Mouse (Mus musculus) adrenal gland, adult (tissue): ENCODE results near the gene Eif4h.
"Not testable (repeated sequence)": the region's sequence is repeated elsewhere in the genome, so short reads cannot be mapped to it uniquely, and the experiment has no call there.

Experiments
- DNase-seq, 2 experiments: peaks; one replicate each; pipeline ENCODE4 v3.0.0; 2022 to 2023; ENCODE audit warnings: low spot score in 1 of 2; ENCODE audit not compliant: inconsistent age in 2 of 2

The Eif4h gene

DNA sequence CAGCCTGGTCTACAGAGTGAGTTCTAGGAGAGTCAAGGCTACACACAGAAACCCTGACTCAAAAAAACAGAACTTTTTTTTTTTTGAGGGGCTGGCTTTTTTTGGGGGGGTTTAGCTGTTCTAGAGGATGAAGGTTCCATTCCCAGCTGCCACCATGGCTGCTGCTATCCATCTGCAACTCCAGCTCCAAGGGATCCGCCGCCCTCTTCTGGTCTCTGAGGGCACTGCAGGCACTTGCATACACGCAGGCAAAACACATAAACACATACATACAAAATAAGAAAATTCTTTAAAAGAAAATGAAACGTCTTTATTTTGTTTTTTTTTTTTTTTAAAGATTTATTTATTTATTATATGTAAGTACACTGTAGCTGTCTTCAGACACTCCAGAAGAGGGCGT lies 11.6 kb upstream of the Eif4h start:
- DNase-seq = peak; percentile 57 to 83

DNA sequence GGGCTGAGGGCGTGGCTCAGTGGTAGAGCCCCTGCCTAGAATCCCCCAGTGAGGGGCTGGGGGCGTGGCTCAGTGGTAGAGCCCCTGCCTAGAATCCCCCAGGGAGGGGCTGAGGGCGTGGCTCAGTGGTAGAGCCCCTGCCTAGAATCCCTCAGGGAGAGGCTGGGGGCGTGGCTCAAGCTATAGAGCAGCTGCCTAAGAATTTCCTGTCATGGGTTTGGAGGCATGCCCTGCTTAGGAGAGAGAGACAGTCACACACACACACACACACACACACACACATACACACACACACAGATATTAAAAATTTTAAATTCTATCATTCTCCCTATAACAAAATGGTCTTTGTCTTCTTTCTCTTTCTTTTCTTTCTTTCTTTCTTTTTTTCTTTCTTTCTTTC lies 9.7 kb upstream of the Eif4h start:
- DNase-seq = not testable (repeated sequence)

DNA sequence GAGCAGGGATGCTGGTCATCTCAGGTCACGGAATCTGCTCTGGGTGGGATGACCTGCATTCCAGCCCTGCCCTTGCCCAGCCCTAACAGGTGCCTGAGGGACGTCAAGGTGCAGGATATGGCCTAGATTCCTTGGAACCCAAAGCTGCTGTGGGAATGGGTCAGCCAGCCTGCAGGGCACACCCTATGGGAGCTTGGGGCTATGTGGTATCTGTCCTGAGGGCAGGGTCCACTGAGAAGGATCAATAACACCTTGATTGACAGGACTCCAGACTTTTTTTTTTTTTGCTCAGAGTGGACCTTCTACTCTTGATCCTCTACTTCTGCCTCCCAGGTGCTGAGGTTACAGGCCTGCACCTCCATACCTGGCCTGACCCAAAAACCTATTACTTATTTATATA lies 8.1 kb upstream of the Eif4h start:
- DNase-seq = no peak

DNA sequence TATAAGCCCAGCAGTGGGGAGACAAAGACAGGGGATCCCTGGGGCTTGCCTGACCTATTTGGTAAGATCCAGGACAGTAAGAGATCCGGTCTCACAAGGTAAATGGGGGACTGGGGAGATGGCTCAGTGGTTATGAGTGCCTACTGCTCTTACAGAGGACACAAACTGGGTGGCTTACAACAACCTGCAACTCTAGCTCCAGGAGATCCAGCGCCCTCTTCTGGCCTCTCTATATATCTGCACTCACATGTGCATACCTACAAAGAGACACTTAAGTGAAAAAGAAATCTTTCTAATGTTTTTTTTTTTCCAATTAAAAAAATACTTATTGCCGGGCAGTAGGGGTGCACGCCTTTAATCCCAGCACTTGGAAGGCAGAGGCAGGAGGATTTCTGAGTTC lies 7.2 kb upstream of the Eif4h start:
- DNase-seq = no peak

DNA sequence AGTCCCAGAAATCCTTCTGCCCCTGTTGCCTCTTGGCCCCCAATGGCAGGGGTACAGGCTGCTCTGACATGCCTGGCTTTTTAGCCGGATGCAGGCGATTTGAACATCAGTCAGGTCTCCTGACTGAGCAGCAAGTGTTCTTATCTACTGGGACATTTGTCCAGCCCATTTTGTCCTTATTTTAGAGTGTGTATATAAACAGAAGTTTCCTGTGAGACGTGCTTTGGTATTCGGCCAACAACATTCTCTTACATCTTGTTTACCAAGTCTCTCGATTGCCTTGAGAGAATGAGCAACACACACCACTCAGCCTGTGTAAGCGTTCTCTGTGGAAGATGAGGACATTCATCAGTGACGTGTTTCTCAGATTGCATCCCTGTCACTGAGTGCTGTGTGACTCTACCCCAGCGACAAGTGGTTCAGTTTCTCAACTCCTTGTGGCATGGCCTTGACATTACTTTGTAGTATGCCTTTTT lies 5.4 kb upstream of the Eif4h start:
- peak; percentile 63 to 89 for DNase-seq

DNA sequence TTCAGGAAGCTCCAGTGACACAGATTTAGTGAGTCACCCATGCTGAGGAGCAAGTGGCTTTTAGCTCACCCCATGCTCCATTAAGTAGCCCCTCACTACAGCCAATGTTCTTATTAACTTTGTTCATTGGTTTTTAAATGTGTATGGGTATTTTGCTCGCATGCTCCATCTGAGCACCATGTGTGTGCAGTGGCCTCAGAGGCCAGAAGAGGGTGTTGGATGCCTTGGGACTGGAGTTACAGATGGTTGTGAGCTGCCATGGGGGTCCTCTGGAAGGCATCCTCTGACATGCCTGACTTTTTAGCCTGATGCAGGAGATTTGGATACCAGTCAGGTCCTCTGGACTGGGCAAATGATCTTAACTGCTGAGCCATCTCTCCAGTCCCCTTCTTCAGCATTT lies 4.8 kb upstream of the Eif4h start:
- peak in 1 of 2 experiments; percentile 63 for DNase-seq

DNA sequence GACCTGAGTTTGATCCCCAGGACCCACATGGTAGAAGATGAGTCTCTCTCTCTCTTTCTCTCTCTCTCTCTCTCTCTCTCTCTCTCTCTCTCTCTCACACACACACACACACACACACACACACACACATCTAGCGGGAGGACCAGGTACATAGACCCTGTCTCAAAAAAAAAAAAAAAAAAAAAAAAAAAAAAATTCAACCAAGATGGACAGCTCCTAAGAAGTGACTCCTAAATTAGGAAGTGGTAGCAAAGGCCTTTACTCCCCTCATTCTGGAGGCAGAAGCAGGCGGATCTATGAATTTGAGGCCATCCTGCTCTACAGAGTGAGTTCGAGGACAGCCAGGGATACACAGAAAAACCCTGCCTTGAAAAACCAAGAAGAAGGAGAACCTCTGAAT lies 1.1 kb upstream of the Eif4h start:
- DNase-seq = no peak

DNA sequence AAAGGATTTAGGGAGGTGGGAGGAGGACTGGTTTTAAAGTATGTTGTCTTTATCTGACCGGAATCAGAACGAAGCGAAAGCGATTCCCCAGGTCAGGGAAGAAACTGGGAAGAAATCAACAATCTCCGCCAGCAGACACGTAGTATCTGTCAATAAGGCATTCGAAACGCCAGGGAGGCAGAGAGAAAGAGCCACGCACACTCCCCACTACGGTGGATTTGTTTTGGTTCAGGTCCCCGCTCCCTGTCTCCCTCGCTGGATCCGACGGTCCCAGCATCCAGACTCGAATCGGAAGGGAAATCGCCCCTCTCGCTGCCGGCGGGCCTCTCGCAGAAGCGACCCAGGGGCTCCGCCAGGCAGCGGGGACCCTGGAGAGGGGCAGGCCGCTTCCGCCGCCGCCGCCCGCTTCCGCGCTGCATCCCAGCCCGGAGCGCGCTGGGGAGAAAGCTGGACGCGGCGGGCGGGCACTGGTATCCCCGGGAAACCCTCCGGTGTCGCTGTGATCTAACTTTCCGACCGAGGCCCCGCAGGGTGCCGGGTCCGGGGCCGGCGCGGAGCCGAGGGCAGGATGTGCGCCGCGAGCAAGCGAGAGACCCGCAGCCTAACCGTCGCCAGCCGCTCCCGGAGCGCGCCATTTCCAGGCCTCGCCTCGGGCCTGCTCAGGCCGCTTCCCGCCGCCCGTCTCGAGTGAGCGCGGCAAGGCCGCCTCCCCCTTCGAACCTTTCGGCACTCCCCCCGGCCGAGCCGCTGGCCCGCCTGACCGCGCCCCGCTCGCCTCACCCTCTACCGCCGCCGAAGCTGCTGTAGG lies 625 bp downstream of the Eif4h start:
- no peak for DNase-seq

DNA sequence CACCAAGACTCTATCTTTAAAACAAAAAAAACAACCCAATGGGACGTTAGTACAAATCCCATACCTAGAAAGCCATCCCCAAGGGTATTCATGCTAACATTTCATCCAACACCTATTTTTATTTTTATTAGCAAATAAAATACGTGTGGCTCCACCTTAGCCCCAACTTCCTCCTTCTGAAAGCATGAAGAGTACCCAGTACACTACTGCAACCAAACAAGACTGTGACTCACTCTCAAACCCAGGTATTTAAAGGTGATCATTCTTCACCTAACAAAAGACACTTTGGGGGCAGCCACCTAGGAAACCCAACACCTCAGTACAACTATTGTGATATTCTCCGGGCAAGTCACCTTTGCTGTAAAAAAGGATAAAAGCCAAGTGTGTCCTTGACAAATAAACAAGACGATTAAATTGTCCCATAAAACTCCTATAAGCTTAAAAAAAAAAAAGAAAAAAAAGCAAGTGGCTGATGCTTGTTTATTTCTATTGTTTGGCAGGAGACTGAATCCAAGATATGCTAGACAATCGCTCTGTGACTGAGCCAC lies 1.4 kb downstream of the Eif4h start:
- DNase-seq = no peak

DNA sequence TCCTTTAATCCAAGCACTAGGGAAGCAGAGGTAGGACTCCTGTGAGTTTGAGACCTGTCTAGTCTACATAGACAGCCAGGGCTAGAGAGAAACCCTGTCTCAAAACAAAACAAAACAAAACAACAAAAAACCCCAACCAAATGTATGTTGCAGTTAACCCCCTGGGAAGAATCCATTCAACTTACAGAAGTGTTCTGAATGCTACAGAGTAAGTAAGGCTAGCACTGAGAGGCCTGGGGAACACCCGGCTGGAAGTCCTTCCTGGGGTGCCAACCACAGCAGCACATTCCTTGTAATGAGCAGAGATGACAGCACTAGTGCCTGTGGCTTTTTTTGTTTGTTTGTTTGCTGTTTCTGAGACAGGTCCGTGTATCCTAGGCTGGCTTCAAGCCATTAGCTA lies 6.4 kb downstream of the Eif4h start:
- DNase-seq = no peak

DNA sequence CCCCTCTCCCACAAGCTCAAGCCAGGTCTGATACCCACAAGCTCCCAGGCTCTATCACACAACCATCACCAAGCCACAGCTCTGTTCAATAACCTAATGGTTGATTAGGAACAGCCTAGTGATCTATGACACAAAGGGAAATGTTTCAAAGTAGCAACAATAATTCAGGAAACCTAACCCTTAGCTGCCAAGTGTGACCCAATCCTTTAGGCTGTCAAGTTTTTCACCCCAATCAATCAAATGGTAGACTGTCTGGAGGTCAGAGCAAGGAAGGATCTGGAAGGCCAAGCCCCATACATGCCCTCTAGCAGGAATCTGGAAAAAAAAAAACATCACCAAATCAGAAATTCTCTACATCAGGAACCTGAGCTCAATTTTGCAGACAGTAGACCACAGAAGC lies 8.5 kb downstream of the Eif4h start:
- peak in 1 of 2 experiments; percentile 74 for DNase-seq

DNA sequence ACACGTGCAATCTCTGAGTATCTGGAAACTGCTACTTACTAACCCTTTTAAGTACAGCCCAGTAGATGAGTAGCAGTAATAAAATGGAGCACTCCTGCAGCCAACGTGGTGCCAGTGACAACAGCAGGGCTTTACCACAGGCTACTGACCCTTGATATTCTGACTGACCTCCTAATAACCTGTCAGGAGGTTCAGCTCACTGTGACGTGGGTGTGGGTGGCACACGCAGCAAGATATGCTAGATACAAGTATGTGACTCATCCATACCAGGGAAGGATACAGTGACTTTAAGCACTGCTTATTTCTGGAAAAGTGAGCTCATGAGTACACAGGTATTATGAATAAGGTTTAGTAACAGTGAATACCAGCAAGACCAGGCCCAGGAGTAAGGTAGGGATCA lies 9.8 kb downstream of the Eif4h start:
- peak in 1 of 2 experiments; percentile 58 for DNase-seq

DNA sequence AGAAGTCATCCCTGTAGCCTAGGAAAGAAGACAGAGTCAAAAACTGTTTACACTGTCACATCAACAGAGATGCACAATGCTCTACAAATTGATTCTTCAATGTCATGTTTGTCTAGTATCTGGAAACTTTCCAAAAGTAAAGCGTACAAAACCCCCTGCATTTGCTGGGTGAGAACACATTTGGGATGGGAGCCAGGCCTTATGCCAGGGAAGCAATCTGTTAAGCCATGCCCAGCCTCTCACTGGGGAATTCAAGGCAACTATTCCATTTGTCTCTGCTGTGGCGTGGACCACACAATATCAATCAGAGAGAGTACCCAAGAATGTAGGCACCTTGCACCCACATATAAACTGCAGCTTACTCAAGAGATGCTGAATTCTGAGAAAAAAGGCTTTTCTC lies 17.2 kb downstream of the Eif4h start:
- no peak for DNase-seq

DNA sequence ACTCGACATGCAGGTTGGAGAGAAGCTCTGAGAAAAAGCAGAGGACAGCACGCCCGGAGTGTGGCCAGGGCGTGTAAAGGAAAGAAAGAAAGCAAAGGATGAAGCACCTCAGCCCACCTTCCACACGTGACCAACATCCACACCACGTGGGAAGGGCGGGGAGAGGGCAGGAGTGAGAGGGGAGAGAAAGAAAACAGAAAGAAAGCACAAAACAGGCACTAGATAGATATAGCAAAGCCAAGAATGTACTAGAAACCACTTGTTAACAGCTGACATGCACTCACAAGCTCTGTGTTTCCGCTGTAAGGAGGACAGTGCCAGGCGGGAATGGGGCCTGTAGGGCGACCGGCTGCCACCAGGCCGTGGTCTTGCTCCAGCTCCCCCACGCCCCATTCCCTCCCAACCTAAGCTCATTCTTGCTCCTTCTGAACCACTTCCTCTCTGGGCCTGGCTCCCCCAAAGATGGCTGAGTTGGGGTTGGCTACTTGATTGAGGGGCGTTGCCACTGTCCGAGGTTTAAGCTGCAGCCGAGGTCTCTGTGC lies 18.1 kb downstream of the Eif4h start:
- no peak for DNase-seq

DNA sequence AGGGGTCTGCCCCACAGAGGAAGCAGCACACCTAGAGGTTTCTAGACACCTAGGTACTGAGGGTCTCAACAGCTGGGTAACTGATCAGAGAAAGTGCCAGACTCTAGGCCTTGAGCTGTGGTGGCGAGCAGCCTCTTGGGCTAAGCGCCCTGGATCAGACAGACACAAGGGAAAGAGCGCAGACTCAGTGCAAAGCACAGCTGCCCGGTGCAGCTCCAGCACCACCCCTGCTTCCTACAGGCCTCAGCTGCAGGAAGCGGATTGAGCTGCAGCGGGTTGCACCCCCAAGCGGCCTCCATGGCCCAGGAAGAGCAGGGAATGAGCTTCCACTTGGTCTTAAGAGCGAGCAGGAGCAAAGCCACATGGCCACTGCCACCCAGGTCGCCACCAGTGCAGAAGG lies 18.8 kb downstream of the Eif4h start:
- DNase-seq = no peak

DNA sequence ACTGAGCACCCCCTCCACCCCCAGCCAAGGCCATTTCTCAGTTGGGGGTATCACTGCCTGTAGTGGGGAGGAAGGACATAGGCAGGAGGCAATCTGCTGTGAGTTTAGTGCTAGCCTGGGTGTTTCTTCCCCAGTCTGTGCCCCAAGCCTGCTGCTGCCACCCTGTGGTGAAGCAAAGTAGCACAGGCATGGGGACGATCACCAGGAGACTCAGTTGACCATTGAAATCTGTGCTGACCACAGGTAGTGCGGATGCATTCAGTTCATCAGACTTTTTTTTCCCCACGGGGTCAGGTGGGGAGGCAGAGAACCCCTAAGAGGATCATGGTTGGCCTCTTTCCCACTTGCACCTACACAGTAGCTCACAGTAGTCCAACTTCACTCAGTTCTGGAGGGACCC lies 22.2 kb downstream of the Eif4h start:
- peak; percentile 73 to 90 for DNase-seq

DNA sequence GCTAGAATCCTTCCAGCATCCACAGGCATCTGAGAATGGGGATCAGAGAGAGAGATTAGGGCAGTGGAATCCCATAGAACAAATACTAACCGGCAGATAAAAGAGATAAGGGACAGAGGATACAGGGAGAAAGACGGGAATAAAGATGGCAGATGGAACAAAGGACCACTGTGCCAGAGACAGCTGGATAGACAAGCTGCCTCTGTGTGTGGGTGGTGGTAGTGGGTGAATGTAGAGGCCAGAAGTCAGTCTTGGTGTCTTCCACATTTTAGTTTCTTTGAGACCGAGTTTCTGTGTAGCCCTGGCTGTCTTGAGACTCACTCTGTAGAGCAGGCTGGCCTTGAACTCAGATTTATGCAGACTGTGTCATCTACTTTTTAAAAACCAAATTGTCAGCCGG lies 23.5 kb downstream of the Eif4h start:
- peak in 1 of 2 experiments; percentile 63 for DNase-seq

DNA sequence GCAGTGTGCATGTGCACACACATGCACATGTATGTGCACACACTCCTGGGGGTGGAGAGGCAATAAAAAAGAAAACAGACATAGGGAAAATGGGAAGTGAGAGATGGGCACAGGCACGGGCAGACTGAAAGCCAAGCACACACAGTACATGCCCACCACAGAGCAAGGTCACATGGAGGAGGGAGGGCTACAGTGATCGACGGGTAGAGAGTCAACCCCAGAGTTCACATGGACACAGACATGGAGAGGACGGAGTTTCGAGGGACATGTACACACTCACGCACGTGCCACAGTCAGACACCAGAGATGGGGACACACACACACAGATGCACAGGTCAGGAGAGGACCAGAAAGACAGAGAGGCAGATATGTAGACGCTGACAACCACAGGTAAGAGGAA lies 23.9 kb downstream of the Eif4h start:
- DNase-seq = no peak

DNA sequence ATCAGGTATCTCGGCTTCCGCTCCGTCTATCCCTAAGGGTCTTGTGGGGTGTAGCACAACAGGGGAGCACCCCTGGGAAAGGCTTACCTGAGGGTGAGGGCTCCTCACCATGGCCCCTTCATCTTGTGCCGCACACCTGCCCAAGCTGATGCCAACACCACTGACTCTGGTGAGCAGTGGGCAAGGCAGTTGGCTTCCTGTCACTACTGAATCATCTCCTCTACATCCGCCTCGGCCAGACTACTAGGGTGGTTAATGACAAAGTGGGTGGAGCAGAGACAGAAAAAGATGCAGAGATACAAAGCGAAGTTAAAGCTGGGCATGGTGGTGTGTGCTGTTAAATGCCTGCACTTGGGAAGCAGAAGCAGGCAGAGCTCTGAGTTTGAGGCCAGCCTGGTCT lies 24.5 kb downstream of the Eif4h start, which contains the start of gene Lat2:
Gene Lat2, minus strand, starts transcription at position 224 of the 400 bp plus-strand sequence.
- no peak for DNase-seq

DNA sequence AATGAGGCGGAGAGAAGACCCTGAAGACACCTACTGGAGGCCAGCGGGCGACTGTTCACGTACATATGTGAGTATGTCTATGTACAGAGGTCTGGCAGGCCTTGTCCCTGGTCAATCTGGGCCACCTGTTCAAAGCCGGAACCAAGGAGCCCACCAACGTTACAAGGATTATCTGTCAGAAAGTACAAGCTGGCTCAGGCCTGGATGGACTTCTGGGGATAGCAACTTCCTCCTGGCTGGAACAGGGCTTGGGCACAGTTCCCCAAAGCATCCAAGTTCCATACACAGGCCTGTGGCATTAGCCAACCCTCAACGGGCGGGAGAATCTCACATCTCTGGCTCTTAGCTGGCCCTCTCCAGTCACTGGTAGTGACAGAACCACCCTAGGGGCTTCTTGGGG lies 25.0 kb downstream of the Eif4h start:
- no peak for DNase-seq

DNA sequence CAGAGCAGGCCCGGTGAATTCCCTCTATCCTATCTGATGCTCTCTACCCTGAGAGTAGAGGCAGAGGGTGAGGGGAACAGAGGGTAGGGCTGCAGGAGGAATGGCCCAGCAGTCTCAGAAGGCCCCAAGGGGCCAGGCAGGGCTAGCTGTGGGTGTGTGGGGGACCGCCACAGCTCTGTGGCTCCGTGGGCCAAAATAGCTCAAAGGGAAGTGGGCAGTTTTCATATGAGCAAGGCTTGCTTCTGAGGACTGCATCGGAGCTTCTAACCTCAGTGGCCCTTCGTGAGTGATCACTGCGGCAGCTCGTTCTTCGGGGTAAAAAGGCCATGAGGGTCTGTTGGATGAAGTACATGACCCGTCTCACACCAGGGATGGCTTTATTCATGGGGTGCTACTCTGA lies 25.6 kb downstream of the Eif4h start:
- DNase-seq = no peak

DNA sequence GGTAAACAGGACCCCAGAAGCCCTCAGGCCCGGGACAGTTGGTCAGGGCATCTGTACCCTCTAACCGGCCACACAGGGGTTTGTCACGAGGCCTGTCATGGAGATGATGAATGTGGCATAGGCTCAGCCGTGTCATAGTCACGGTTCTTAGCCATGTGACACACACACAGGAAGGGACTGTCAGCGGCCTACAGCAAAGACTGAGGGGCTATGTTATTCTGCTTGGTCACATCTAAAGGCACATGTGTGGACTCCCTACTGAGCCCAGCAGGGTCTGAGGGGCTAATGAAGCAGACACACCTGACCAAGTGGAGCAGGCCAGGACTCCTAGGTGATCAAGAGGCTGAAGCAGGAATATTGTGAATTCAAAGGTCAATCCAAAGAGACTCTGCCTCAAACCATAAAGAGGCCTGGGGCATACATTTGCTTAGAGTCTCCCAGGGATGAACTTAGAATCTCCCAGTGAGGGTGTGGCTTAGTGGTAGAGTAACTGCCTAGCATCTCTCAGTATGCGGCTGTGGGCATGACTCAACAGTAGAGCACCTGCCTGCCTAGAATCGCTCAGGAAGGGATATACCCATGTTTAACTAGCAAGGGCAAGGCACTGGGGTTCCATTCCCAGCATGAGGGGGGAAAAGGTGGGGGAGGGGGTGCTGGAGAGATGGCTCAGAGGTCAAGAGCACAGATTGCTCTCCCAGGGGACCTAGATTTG lies 27.3 kb downstream of the Eif4h start:
- peak in 1 of 2 experiments; percentile 54 for DNase-seq
